Mouse (Mus musculus): ENCODE data around the gene Cdc14b.

- no peak for TF ChIP-seq CTCF (IDR thresholded peaks at IDR 0.05; ENCODE audit: extremely low read depth, insufficient read length, insufficient replicate concordance, low read depth, low read length)
- TF ChIP-seq POLR2A (IDR thresholded peaks at IDR 0.05; ENCODE audit: low read depth, low read length) = no peak
Measured at GRCm38 (mm10) chr13:64156966-64157365, 118.1 kb downstream of the Cdc14b start.
